Mouse (Mus musculus) macrophage (primary cell): ENCODE data around the gene Cntn2. TPM values are rescaled to one million over a fixed set of nuclear protein-coding genes. Genes with fewer than 3 reads are reported as not detected.

Experiments used
- H3K27ac ChIP-seq: fragments of 350-480 bp; formaldehyde crosslinking; 2 replicates; pipeline ENCODE4 v1.9.0; 2021
- H3K36me3 ChIP-seq: fragments of 350-480 bp; formaldehyde crosslinking; 2 replicates; pipeline ENCODE4 v1.9.0; 2021; ENCODE audit errors: inconsistent target
- H3K4me3 ChIP-seq: fragments of 350-480 bp; formaldehyde crosslinking; 2 replicates; pipeline ENCODE4 v1.9.0; 2021; ENCODE audit errors: inconsistent target
- H3K79me2 ChIP-seq: fragments of 350-480 bp; formaldehyde crosslinking; 2 replicates; pipeline ENCODE4 v1.9.0; 2021; ENCODE audit errors: inconsistent target
- WGBS: methylation state at CpG from one replicate; pipeline ENCODE4 v1.1.7; 2026; ENCODE audit warnings: inconsistent platforms; ENCODE audit not compliant: missing documents; 5-methylcytosine and 5-hydroxymethylcytosine counted together
- polyA plus RNA-seq: library from polyadenylated mRNA; stranded (reverse); fragments of 250-400 nt; gene quantifications from 3 replicates; pipeline ENCODE4 v1.2.4, GENCODE M21; 2018; ENCODE audit warnings: inconsistent platforms

Cntn2 gene
- polyA plus RNA-seq, 1 experiment from 2014 or later = not detected

DNA sequence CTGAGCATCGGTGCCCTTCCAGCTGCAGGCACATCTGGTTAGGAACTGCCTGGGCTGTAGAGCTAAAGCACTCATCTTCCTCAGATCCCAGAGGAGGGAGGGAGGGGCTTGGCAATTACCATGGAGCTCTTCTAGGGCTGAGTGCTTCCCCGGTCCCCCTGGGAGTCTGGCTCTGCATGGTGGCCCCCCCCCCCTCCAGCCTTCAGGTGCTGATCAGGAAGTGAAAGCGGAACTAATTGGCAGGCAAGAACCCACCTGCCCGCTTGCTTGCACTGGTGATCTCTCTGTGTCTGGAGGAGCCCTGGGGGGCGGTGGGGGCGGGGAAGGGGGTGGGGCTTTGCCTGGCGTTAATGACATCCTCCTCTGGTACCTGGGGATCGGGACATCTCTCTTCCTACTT lies 9.2 kb downstream of the Cntn2 start:
- no peak overlapping the region for H3K27ac ChIP-seq
- H3K4me3 ChIP-seq = no peak overlapping the region
- WGBS = 3% methylated on average over 8 of the region's 8 CpGs
- no peaks in the 10 kb centered on the region for H3K79me2 ChIP-seq
- no peaks in the 10 kb centered on the region for H3K36me3 ChIP-seq

DNA sequence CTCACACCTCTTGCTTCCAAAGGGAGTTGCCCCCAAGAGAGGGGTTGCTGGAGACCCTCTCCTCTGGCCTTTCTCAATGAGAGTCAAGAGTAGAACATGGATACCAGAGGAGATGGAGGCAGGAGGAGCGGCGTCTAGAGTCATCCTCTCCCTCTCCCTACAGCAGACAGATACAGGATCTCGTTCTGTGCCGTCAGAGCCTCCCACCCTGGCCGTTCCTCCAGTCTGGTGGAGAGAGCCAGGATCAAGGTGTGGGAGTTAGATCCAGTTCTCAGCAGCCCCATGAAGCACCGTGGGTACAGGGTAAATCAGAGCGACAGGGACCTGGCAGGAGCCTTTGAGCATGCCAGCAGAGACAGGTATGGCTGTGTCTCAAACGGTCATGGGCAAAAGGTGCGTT lies 10.5 kb downstream of the Cntn2 start:
- 76% methylated on average over 9 of the region's 9 CpGs for WGBS
- no peak overlapping the region for H3K4me3 ChIP-seq
- no peak overlapping the region for H3K27ac ChIP-seq
- H3K36me3 ChIP-seq = no peaks in the 10 kb centered on the region
- H3K79me2 ChIP-seq = no peaks in the 10 kb centered on the region

GRCm38 (mm10) chr1:132530631-132531191 lies 12.3 kb downstream of the Cntn2 start:
- Histone ChIP-seq H3K27ac (no peak overlapping the region), H3K36me3 (no peaks in the 10 kb centered on the region), H3K79me2 (no peaks in the 10 kb centered on the region), H3K4me3 (no peak overlapping the region)
- WGBS = 20% methylated on average over 5 of the region's 5 CpGs

DNA sequence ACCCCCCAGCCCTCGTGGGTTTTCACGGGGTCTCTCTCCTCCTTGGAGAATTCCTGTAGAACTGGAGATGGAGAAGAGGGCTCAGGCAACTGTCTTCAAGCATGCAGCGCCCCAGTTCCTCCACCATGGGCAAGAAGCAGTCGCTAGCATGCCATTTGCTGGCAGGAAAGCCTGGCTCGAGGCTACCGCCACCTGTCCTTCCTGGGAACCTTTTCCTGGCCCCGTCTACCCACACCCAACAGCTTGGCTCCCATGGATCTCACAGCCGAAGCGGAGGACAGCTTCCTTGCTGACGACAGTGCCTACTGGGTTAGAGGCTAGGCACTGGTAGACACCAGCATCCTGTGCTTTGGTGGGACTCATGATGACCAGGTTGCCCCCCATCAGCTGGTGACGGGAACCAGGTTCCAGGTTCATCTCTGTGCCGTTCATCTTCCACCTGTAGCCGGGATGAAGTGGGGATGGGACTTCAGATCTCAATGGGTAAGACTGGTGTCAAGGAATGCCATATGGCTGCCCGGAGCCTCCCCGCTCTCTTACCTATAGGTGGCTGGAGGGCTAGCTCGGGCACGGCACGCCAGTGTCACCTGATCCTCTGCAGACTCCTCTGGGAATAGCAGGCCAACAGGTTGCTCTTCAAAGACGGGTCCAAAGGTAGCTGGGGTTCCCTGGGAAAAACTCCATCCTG lies 14.3 kb downstream of the Cntn2 start:
- Histone ChIP-seq H3K79me2 (no peaks in the 10 kb centered on the region), H3K36me3 (no peaks in the 10 kb centered on the region), H3K4me3 (no peak overlapping the region), H3K27ac (no peak overlapping the region)
- WGBS = 85% methylated on average over 19 of the region's 19 CpGs

GRCm38 (mm10) chr1:132528071-132528470 lies 15.0 kb downstream of the Cntn2 start:
- no peak overlapping the region for H3K27ac ChIP-seq
- no peaks in the 10 kb centered on the region for H3K36me3 ChIP-seq
- 94% methylated on average over 13 of the region's 13 CpGs for WGBS
- no peaks in the 10 kb centered on the region for H3K79me2 ChIP-seq
- no peak overlapping the region for H3K4me3 ChIP-seq

GRCm38 (mm10) chr1:132525832-132526231 lies 17.2 kb downstream of the Cntn2 start:
- H3K36me3 ChIP-seq = no peaks in the 10 kb centered on the region
- WGBS = 4% methylated on average over 10 of the region's 10 CpGs
- no peak overlapping the region for H3K27ac ChIP-seq
- no peaks in the 10 kb centered on the region for H3K79me2 ChIP-seq
- H3K4me3 ChIP-seq = no peak overlapping the region

GRCm38 (mm10) chr1:132523920-132524319 lies 19.1 kb downstream of the Cntn2 start:
- no peak overlapping the region for H3K27ac ChIP-seq
- H3K36me3 ChIP-seq = no peaks in the 10 kb centered on the region
- 21% methylated on average over 4 of the region's 4 CpGs for WGBS
- no peaks in the 10 kb centered on the region for H3K79me2 ChIP-seq
- no peak overlapping the region for H3K4me3 ChIP-seq

- Histone ChIP-seq H3K79me2 (no peaks in the 10 kb centered on the region), H3K27ac (no peak overlapping the region), H3K4me3 (no peak overlapping the region), H3K36me3 (no peaks in the 10 kb centered on the region)
- 88% methylated on average over 8 of the region's 8 CpGs for WGBS
Observed at GRCm38 (mm10) chr1:132523048-132523447, 20.0 kb downstream of the Cntn2 start.

- H3K27ac ChIP-seq = no peak overlapping the region
- WGBS = 37% methylated on average over 3 of the region's 6 CpGs
- no peaks in the 10 kb centered on the region for H3K36me3 ChIP-seq
Observed at GRCm38 (mm10) chr1:132520764-132521163, 22.3 kb downstream of the Cntn2 start.

DNA sequence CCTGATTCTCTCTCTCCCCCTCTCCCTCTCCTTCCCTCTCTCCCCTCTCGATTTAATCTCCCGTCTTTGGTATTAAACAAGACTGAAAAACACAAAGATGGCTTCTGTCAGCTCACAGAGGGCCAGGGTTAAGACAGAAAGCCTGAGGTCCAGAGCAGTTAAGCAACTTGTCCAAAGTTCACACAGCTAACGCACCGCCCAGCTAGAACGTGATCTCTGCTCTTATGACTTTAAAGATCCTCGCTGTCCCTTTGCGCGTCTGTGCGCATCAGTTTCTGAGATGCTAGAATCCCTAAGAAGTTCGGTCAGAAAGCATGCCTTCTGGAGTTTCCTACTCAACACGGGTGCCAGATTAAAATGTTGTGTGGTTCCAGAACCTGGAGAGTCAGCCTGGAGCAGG lies 23.3 kb downstream of the Cntn2 start:
- no peak overlapping the region for H3K27ac ChIP-seq
- WGBS = 91% methylated on average over 11 of the region's 11 CpGs
- no peak overlapping the region for H3K4me3 ChIP-seq
- H3K36me3 ChIP-seq = no peaks in the 10 kb centered on the region
- H3K79me2 ChIP-seq = no peaks in the 10 kb centered on the region

More at GRCm38 (mm10) chr1:132520764-132521163, 22.3 kb downstream of the Cntn2 start:
- Histone ChIP-seq H3K4me3 (no peak overlapping the region), H3K79me2 (no peaks in the 10 kb centered on the region)

DNA sequence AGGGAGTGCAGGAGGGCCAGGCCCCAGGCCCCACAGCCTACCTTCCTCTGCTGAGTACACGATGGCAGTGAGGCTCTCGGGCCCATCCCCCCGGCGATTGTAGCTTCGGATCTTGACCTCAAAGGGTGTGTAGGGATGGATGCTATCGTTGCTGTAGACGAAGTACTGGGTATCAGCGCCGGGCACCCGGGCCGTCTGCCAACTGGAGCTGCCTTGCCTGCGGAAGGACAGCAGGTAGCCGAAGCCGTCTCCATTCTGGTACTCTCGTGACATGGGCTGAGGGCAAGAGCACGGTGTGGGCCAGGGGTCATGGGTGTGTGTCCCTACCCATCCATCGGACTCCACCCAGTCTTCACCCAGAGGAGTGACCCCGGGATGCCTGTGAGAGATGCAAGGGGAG lies 24.4 kb downstream of the Cntn2 start:
- H3K27ac ChIP-seq = no peak overlapping the region
- no peaks in the 10 kb centered on the region for H3K79me2 ChIP-seq
- no peaks in the 10 kb centered on the region for H3K36me3 ChIP-seq
- no peak overlapping the region for H3K4me3 ChIP-seq
- WGBS = 88% methylated on average over 18 of the region's 18 CpGs

GRCm38 (mm10) chr1:132516776-132517175 lies 26.3 kb downstream of the Cntn2 start:
- Histone ChIP-seq H3K79me2 (no peaks in the 10 kb centered on the region), H3K27ac (no peak overlapping the region), H3K36me3 (no peaks in the 10 kb centered on the region), H3K4me3 (no peak overlapping the region)
- WGBS = 83% methylated on average over 11 of the region's 11 CpGs

GRCm38 (mm10) chr1:132515339-132515738 lies 27.7 kb downstream of the Cntn2 start:
- Histone ChIP-seq H3K36me3 (no peaks in the 10 kb centered on the region), H3K27ac (no peak overlapping the region), H3K4me3 (no peak overlapping the region), H3K79me2 (no peaks in the 10 kb centered on the region)
- 94% methylated on average over 12 of the region's 12 CpGs for WGBS

DNA sequence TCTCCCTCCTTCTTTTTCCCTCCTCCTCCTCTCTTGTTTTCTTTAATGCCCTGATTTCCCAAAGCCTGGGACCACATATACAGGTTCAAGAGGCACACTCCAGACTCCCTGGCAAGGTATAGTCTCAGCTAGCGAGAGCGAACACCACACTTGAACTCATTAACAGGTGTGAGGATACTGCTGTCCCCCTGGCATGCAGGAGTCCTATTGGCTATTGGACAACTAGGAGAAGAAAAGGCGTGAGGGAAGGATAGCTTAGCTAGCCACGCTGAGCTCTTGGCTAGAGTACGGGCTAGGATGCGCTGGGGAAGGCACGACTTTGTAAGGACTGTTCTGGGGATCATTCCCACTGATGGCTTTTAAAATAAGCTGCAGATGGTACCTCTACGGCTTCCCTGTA lies 30.9 kb downstream of the Cntn2 start:
- Histone ChIP-seq H3K27ac (no peak overlapping the region), H3K4me3 (no peak overlapping the region)
- 88% methylated on average over 8 of the region's 8 CpGs for WGBS

GRCm38 (mm10) chr1:132511521-132511920 lies 31.5 kb downstream of the Cntn2 start:
- no peaks in the 10 kb centered on the region for H3K79me2 ChIP-seq
- H3K36me3 ChIP-seq = peaks cover 14% of the 10 kb centered on the region
- H3K27ac ChIP-seq = no peak overlapping the region
- 69% methylated on average over 8 of the region's 8 CpGs for whole genome bisulfite sequencing
- H3K4me3 ChIP-seq = no peak overlapping the region

More for the DNA sequence above, 30.9 kb downstream of the Cntn2 start:
- Histone ChIP-seq H3K36me3 (peaks cover 8% of the 10 kb centered on the region), H3K79me2 (no peaks in the 10 kb centered on the region)

GRCm38 (mm10) chr1:132509771-132510170 lies 33.3 kb downstream of the Cntn2 start:
- Histone ChIP-seq H3K4me3 (no peak overlapping the region), H3K79me2 (no peaks in the 10 kb centered on the region), H3K27ac (no peak overlapping the region), H3K36me3 (peaks cover 32% of the 10 kb centered on the region)
- 88% methylated on average over 5 of the region's 5 CpGs for WGBS
